Mouse (Mus musculus) heart, postnatal 10 days (tissue): ENCODE measurements around the gene Gba. TPM values are rescaled to one million over a fixed set of nuclear protein-coding genes. Genes with fewer than 3 reads are reported as not detected.

Experiments
- microRNA-seq, 2 experiments: library from miRNA; unstranded; fragments of <30 nt; microRNA quantifications; one replicate each; pipeline ENCODE4 v1.2.0; 2022
- total RNA-seq, 2 experiments: library from RNA; stranded (reverse); gene quantifications; 2 replicates each; pipeline ENCODE4 v1.2.3; 2021

Gba gene
- total RNA-seq, 2 experiments from 2014 or later = 24.2 to 24.7 TPM

Small RNAs within 50 kb of the gene (microRNA-seq; reads per million reads assigned to microRNA genes)
- gene Mir92b = 5.9 to 17.7 reads per million in 2 experiments

Other genes with a start within 250 kb of the Gba start
- 10 to 100 TPM; 12.6 to 15.0 TPM for gene Rusc1, start 109.6 kb upstream of the Gba start, total RNA-seq
- not detected for gene Gm43738, start 101.8 kb upstream of the Gba start, total RNA-seq
- 10 to 100 TPM; 26.2 to 28.3 TPM for gene Fdps, start 101.0 kb upstream of the Gba start, total RNA-seq
- gene Pklr, start 66.8 kb upstream of the Gba start, total RNA-seq = not detected
- gene Hcn3, start 42.7 kb upstream of the Gba start, total RNA-seq = under 1 TPM; 0.19 to 0.60 TPM
- 10 to 100 TPM; 26.6 to 26.7 TPM for gene Clk2, start 38.1 kb upstream of the Gba start, total RNA-seq
- 10 to 100 TPM; 49.4 to 49.6 TPM for gene Scamp3, start 25.5 kb upstream of the Gba start, total RNA-seq
- 1 to 10 TPM; 7.9 to 8.3 TPM for gene Fam189b, start 19.8 kb upstream of the Gba start, total RNA-seq
- 10 to 100 TPM; 20.4 to 21.8 TPM for gene Thbs3, start 12.3 kb downstream of the Gba start, total RNA-seq
- gene Mtx1, start 24.2 kb downstream of the Gba start, total RNA-seq = 10 to 100 TPM; 73.7 to 77.2 TPM
- gene Muc1, start 26.1 kb downstream of the Gba start, total RNA-seq = under 1 TPM; 0.20 to 0.34 TPM
- gene Krtcap2, start 43.0 kb downstream of the Gba start, total RNA-seq = 10 to 100 TPM; 84.4 to 88.0 TPM
- 1 to 10 TPM in 1 of 2 experiments, under 1 TPM in 1; 0.77 to 1.1 TPM for gene Trim46, start 43.4 kb downstream of the Gba start, total RNA-seq
- 10 to 100 TPM; 60.2 to 64.2 TPM for gene Dpm3, start 56.4 kb downstream of the Gba start, total RNA-seq
- gene Slc50a1, start 67.6 kb downstream of the Gba start, total RNA-seq = 10 to 100 TPM; 29.3 to 31.3 TPM
- 10 to 100 TPM; 48.8 to 57.5 TPM for gene Efna1, start 78.2 kb downstream of the Gba start, total RNA-seq
- under 1 TPM in 1 of 2 experiments, not detected in 1; 0.17 TPM for gene Efna3, start 120.0 kb downstream of the Gba start, total RNA-seq
- gene Efna4, start 135.1 kb downstream of the Gba start, total RNA-seq = 1 to 10 TPM; 1.9 to 2.2 TPM
- 100 to 1,000 TPM; 101 to 118 TPM for gene Adam15, start 147.1 kb downstream of the Gba start, total RNA-seq
- gene Dcst2, start 159.0 kb downstream of the Gba start, total RNA-seq = under 1 TPM in 1 of 2 experiments, not detected in 1; 0.26 TPM
- gene Dcst1, start 162.3 kb downstream of the Gba start, total RNA-seq = under 1 TPM; 0.43 to 0.57 TPM
- gene Zbtb7b, start 191.8 kb downstream of the Gba start, total RNA-seq = 10 to 100 TPM; 20.2 to 25.6 TPM
- gene Lenep, start 199.9 kb downstream of the Gba start, total RNA-seq = under 1 TPM in 1 of 2 experiments, not detected in 1; 0.64 TPM
- 10 to 100 TPM; 44.4 TPM for gene Flad1, start 208.9 kb downstream of the Gba start, total RNA-seq
- 10 to 100 TPM; 26.6 to 26.9 TPM for gene Cks1b, start 215.5 kb downstream of the Gba start, total RNA-seq
- gene Shc1, start 215.5 kb downstream of the Gba start, total RNA-seq = 10 to 100 TPM; 59.1 to 62.1 TPM
- gene Pygo2, start 227.3 kb downstream of the Gba start, total RNA-seq = 10 to 100 TPM; 16.8 to 22.3 TPM
- gene Pbxip1, start 233.8 kb downstream of the Gba start, total RNA-seq = 10 to 100 TPM; 66.5 to 66.8 TPM